In genomic region chr13:19365596-19365995, GRCm38 (mm10) we compare ENCODE assay signal across 7 mouse cellular contexts. TPM values are rescaled to one million over a fixed set of nuclear protein-coding genes. Genes with fewer than 3 reads are reported as not detected.
DNase-seq lines count a peak whose midpoint lies in the region; ATAC-seq and TF ChIP-seq lines count a peak whose summit lies in the region.

No protein-coding gene starts in this region.

- no peak overlapping the region for H3K4me3 ChIP-seq in ES-Bruce4 (ENCODE audit: low read depth, low read length)
- H3K4me3 ChIP-seq in heart, postnatal 0 days (ENCODE audit: low read depth, low read length) = no peak overlapping the region
- no peak overlapping the region for H3K4me3 ChIP-seq in lung, embryonic 15.5 days

- no peak overlapping the region for H3K9ac ChIP-seq in ES-Bruce4 (ENCODE audit: low read depth, poor library complexity, severe bottlenecking)
- no peak overlapping the region for H3K9ac ChIP-seq in heart, postnatal 0 days (replicated peaks; ENCODE audit: low read depth, low read length)
- no peak overlapping the region for H3K9ac ChIP-seq in lung, embryonic 15.5 days

- WGBS in heart, postnatal 0 days = 27% methylated on average over 4 of the region's 4 CpGs
- 15% methylated on average over 4 of the region's 4 CpGs for WGBS in lung, embryonic 15.5 days

- H3K27me3 ChIP-seq in ES-Bruce4 (ENCODE audit: control insufficient read depth, insufficient read depth, low read length, poor library complexity, severe bottlenecking) = no peaks in the 10 kb centered on the region
- no peaks in the 10 kb centered on the region for H3K27me3 ChIP-seq in heart, postnatal 0 days (ENCODE audit: control insufficient read depth, insufficient read depth, low read length)
- H3K27me3 ChIP-seq in lung, embryonic 15.5 days = no peaks in the 10 kb centered on the region

- H3K9me3 ChIP-seq in ES-Bruce4 (replicated peaks; ENCODE audit: control insufficient read depth, insufficient read depth, low read length, poor library complexity, severe bottlenecking) = no peaks in the 10 kb centered on the region
- no peaks in the 10 kb centered on the region for H3K9me3 ChIP-seq in heart, postnatal 0 days (replicated peaks; ENCODE audit: control insufficient read depth, low read length)
- H3K9me3 ChIP-seq in lung, embryonic 15.5 days = no peaks in the 10 kb centered on the region

- no peak overlapping the region for H3K4me2 ChIP-seq in heart, postnatal 0 days (ENCODE audit: low read depth, low read length)
- no peak overlapping the region for H3K4me2 ChIP-seq in lung, embryonic 15.5 days

- ATAC-seq in common myeloid progenitor, adult 5-6 weeks (replicated peaks; ENCODE audit: low read depth, poor library complexity, severe bottlenecking) = peak; percentile 89
- ATAC-seq in heart, postnatal 0 days (ENCODE audit: insufficient read depth, low read depth) = peak; percentile 44; the same call in 1 of the 2 replicates
- ATAC-seq in lung, embryonic 15.5 days (ENCODE audit: borderline replicate concordance, extremely low read depth, low FRiP score, low TSS enrichment) = peak; percentile 42; the same call in 1 of the 2 replicates

- no peaks in the 10 kb centered on the region for H3K4me1 ChIP-seq in ES-Bruce4 (ENCODE audit: control insufficient read depth, insufficient read depth, low read length)
- H3K4me1 ChIP-seq in heart, postnatal 0 days (ENCODE audit: control insufficient read depth, insufficient read depth) = no peaks in the 10 kb centered on the region
- H3K4me1 ChIP-seq in lung, embryonic 15.5 days = peaks cover 8% of the 10 kb centered on the region; the same call in 1 of the 2 replicates

- H3K27ac ChIP-seq in ES-Bruce4 (ENCODE audit: insufficient read depth, low read length) = no peak overlapping the region
- H3K27ac ChIP-seq in heart, postnatal 0 days (ENCODE audit: low read depth) = no peak overlapping the region
- no peak overlapping the region for H3K27ac ChIP-seq in lung, embryonic 15.5 days

- no peak for TF ChIP-seq POLR2A in ES-Bruce4 (IDR thresholded peaks at IDR 0.05; ENCODE audit: insufficient read depth, low read length)

- DNase-seq in ZHBTc4 (ENCODE audit: low read depth, low spot score) = peak; percentile 79
- DNase-seq in heart, postnatal 0 days (ENCODE audit: low spot score) = peak; percentile 50
- DNase-seq in kidney, postnatal 4 days = peak; percentile 72 to 77
- peak; percentile 87 for DNase-seq in retina, embryonic 14.5 days (ENCODE audit: low spot score)

- no peak for TF ChIP-seq EP300 in ES-Bruce4 (IDR thresholded peaks at IDR 0.05; ENCODE audit: insufficient read depth, low read depth, low read length)
- no peak for TF ChIP-seq EP300 in heart, postnatal 0 days (IDR thresholded peaks at IDR 0.05; ENCODE audit: low read depth)

- peaks cover 4% of the 10 kb centered on the region for H3K36me3 ChIP-seq in ES-Bruce4 (ENCODE audit: control insufficient read depth, insufficient read depth, low read length, poor library complexity, severe bottlenecking)
- peaks cover 12% of the 10 kb centered on the region for H3K36me3 ChIP-seq in heart, postnatal 0 days (replicated peaks; ENCODE audit: control insufficient read depth, insufficient read depth, low read length)
- peaks cover 15% of the 10 kb centered on the region for H3K36me3 ChIP-seq in lung, embryonic 15.5 days

- TF ChIP-seq CTCF in ES-Bruce4 (IDR thresholded peaks at IDR 0.05; ENCODE audit: low read depth, low read length) = peak; percentile 64
- peak; percentile 97 for TF ChIP-seq CTCF in heart, postnatal 0 days (IDR thresholded peaks at IDR 0.05; ENCODE audit: low read depth)

RNA-seq across cellular contexts. Expression of gene Stard3nl, which starts 30.0 kb away (rescaled TPM):
- polyA plus RNA-seq in ES-Bruce4 (2011; ENCODE audit: insufficient read depth, insufficient read length, low read depth, missing spikeins) = 45.4 and 63.7 TPM in 2 replicates
- 17.1 and 26.3 TPM in 2 replicates for total RNA-seq in common myeloid progenitor, adult 5-6 weeks (2017)
- 18.7 and 22.2 TPM in 2 replicates for total RNA-seq in heart, postnatal 0 days (2014; rRNA removed; ENCODE audit: low replicate concordance)
- polyA plus RNA-seq in heart, postnatal 0 days (2015; fragmentation: Nextera tagmentation; extraction: Ambion mirVana) = 48.3 and 50.3 TPM in 2 replicates
- 94.0 and 98.0 TPM in 2 replicates for polyA plus RNA-seq in lung, embryonic 15.5 days (2015; fragmentation: Nextera tagmentation; extraction: Ambion mirVana)
